Mouse (Mus musculus) gastrocnemius, postnatal 14 days (tissue): ENCODE measurements at regions not wholly inside any gene's neighbourhood (a gene's known extent, or its start where the extent isn't known, plus 50 kb on each side); places are given as distances from the start of the nearest gene placed in this dataset.

Experiments
- DNase-seq: peaks from one replicate; pipeline ENCODE4 v3.0.0; 2021; ENCODE audit warnings: mixed read lengths
- intact Hi-C: fragments of 180-260 bp; cut with DNase I; formaldehyde crosslinking; loops from one replicate; pipeline ENCODE4 v1.15.1; 2025; ENCODE audit warnings: low total_unique reads

- no peak for DNase-seq
- intact Hi-C loops = no loop called here
Measured at GRCm38 (mm10) chr15:37166744-37167143, 159.2 kb upstream of the Zfp706 start.

- no peak for DNase-seq
- intact Hi-C loops = no loop called here
Measured at GRCm38 (mm10) chr15:37165887-37166507, 158.4 kb upstream of the Zfp706 start.

- intact Hi-C loops = no loop called here
- no peak for DNase-seq
Measured at GRCm38 (mm10) chr15:37165216-37165615, 157.6 kb upstream of the Zfp706 start.

GRCm38 (mm10) chr15:37164191-37165135, 156.9 kb upstream of the Zfp706 start:
- DNase-seq = peak; percentile 9
- intact Hi-C loops = no loop called here

GRCm38 (mm10) chr15:37159956-37160355, 152.4 kb upstream of the Zfp706 start:
- DNase-seq = no peak
- intact Hi-C loops = no loop called here

- peak; percentile 20 for DNase-seq
- intact Hi-C loops = no loop called here
Measured at GRCm38 (mm10) chr15:37159349-37159748, 151.8 kb upstream of the Zfp706 start.

- no peak for DNase-seq
- intact Hi-C loops = no loop called here
Measured at GRCm38 (mm10) chr15:37157386-37157785, 149.8 kb upstream of the Zfp706 start.

- intact Hi-C loops = no loop called here
- no peak for DNase-seq
Measured at GRCm38 (mm10) chr15:37154934-37155333, 147.4 kb upstream of the Zfp706 start.

GRCm38 (mm10) chr15:37153177-37153576, 145.6 kb upstream of the Zfp706 start:
- intact Hi-C loops = no loop called here
- DNase-seq = no peak

- peak; percentile 50 for DNase-seq
- intact Hi-C loops = no loop called here
Measured at GRCm38 (mm10) chr15:37135590-37136164, 128.1 kb upstream of the Zfp706 start.

GRCm38 (mm10) chr15:37134913-37135589, 127.5 kb upstream of the Zfp706 start:
- intact Hi-C loops = loop anchor here (5.0 kb wide), 1 partner anchor 192 kb away; no protein-coding TSS in a partner anchor
- no peak for DNase-seq

GRCm38 (mm10) chr15:37134386-37134785, 126.8 kb upstream of the Zfp706 start:
- no peak for DNase-seq
- intact Hi-C loops = loop anchor here (5.0 kb wide), 1 partner anchor 193 kb away; no protein-coding TSS in a partner anchor

- intact Hi-C loops = loop anchor here (5.0 kb wide), 1 partner anchor 193 kb away; no protein-coding TSS in a partner anchor
- no peak for DNase-seq
Measured at GRCm38 (mm10) chr15:37133916-37134315, 126.3 kb upstream of the Zfp706 start.

- intact Hi-C loops = loop anchor here (10.0 kb wide), 1 partner anchor 777 kb away; no protein-coding TSS in a partner anchor
Measured at GRCm38 (mm10) chr15:37127681-37128080, 120.1 kb upstream of the Zfp706 start.

GRCm38 (mm10) chr15:37127170-37127569, 119.6 kb upstream of the Zfp706 start:
- no peak for DNase-seq
- intact Hi-C loops = loop anchor here (10.0 kb wide), 1 partner anchor 778 kb away; no protein-coding TSS in a partner anchor

More at GRCm38 (mm10) chr15:37127681-37128080, 120.1 kb upstream of the Zfp706 start:
- no peak for DNase-seq

- no peak for DNase-seq
- intact Hi-C loops = loop anchor here (10.0 kb wide), 1 partner anchor 779 kb away; no protein-coding TSS in a partner anchor
Measured at GRCm38 (mm10) chr15:37125823-37126222, 118.2 kb upstream of the Zfp706 start.

GRCm38 (mm10) chr15:37124951-37125350, 117.4 kb upstream of the Zfp706 start:
- intact Hi-C loops = loop anchor here (10.0 kb wide), 1 partner anchor 780 kb away; no protein-coding TSS in a partner anchor
- no peak for DNase-seq

GRCm38 (mm10) chr15:37124299-37124698, 116.7 kb upstream of the Zfp706 start:
- DNase-seq = peak; percentile 20
- intact Hi-C loops = loop anchor here (10.0 kb wide), 1 partner anchor 781 kb away; no protein-coding TSS in a partner anchor

- DNase-seq = peak; percentile 71
Measured at GRCm38 (mm10) chr15:37120381-37120780, 112.8 kb upstream of the Zfp706 start.

More at GRCm38 (mm10) chr15:37120381-37120780, 112.8 kb upstream of the Zfp706 start:
- intact Hi-C loops = loop anchor here (10.0 kb wide), 1 partner anchor 784 kb away; no protein-coding TSS in a partner anchor
